Mouse (Mus musculus): Measurements from ENCODE around the gene Gak. TPM values are rescaled to one million over a fixed set of nuclear protein-coding genes. Genes with fewer than 3 reads are reported as not detected.

The Gak gene
- total RNA-seq, 1 experiment = 49.1 TPM

DNA sequence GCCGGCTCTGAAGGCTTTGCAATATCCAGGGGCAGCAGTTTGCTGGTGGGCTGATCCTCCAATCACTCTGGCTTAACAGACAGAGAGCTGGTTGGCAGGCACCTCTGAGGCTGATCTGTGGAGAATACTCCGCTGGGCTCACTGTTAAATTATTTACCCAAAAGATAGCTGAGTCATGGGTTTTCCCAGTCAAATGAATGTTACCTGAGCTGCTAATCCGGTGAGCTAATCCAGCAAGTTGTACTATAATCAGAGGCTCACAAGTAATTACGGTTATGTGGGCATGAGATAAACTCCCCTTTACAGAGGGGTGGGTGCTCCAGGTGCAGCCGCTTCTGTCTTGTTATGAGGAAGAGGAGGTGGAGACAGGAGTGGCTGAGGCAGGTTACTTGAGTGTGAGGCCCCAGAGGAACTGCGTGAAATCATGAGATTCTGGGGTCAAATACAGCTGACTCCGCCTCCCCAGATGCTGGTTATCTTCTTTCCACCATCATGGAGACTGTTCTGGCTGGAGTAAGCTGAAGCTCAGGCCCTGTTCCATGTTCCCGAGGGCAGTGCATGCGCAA is 45.8 kb upstream of the Gak start, which contains the start of gene Slc26a1:
Slc26a1 (minus strand) TSS at position 319 of the 566 bp plus-strand sequence.
- in situ Hi-C loops (cut with MboI; ENCODE audit: low sequenced_read_pairs in 2 of 2, unreplicated experiment in 2 of 2) = no loop called here
- DNase-seq (ENCODE audit: low read depth, low spot score) = no peak

DNA sequence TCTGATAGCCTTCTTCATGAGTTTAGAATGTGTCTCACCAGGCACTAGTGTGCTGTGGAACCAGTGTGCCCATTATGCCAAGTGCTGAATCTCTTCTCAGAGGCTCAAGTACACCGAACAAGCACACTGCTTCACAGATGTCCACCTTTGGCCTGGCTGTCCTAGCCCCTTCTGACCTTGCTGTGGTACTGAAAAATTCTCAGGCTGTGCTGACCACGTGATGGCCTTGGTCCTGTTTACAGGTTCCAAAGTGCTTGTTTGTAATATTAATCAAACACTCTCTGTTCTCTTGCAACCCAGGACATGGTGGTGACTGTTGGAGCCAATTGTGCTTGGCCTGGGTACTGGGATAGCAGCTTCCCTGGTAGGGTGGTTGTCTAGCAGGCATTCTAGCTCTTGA is 45.1 kb upstream of the Gak start:
- peaks cover under 1 to 11% of the 10 kb centered on the region in 2 experiments; a peak in 2 of 4 replicates for H3K4me1 ChIP-seq (ENCODE audit: control insufficient read depth in 2 of 2, insufficient read depth in 2 of 2, low read length in 2 of 2, poor library complexity in 1 of 2)

More for the DNA sequence above, 45.8 kb upstream of the Gak start, which contains the start of gene Slc26a1:
- H3K4me3 ChIP-seq (ENCODE audit: insufficient read depth in 1 of 2, low read depth in 1 of 2, low read length in 2 of 2, poor library complexity in 1 of 2, severe bottlenecking in 1 of 2) = no peak within 1 kb of the TSS
- H3K36me3 ChIP-seq (ENCODE audit: control insufficient read depth, insufficient read depth, low read length, poor library complexity, severe bottlenecking) = no peaks in the 10 kb centered on the region; the same call in 1 of the 2 replicates
- TF ChIP-seq MAFK (IDR thresholded peaks at IDR 0.05; ENCODE audit: insufficient read depth, low read depth, low read length) = no peak
- no peak for TF ChIP-seq ZC3H11A (IDR thresholded peaks at IDR 0.05; ENCODE audit: borderline replicate concordance, low read depth, low read length)
- no peak for TF ChIP-seq ZNF384 (IDR thresholded peaks at IDR 0.05; ENCODE audit: low read depth, low read length)
- TF ChIP-seq CHD2 (IDR thresholded peaks at IDR 0.05; ENCODE audit: low read depth, low read length) = no peak
- no peak for TF ChIP-seq HCFC1 (IDR thresholded peaks at IDR 0.05; ENCODE audit: borderline replicate concordance, insufficient read depth, low read length)
- H3K27ac ChIP-seq (ENCODE audit: insufficient read depth, low read depth, low read length, poor library complexity, severe bottlenecking) = no peak within 1 kb of the TSS
- no peak within 1 kb of the TSS for H3K9ac ChIP-seq (ENCODE audit: insufficient read depth, low read depth, low read length, poor library complexity, severe bottlenecking)
- H3K4me1 ChIP-seq (ENCODE audit: control insufficient read depth in 2 of 2, insufficient read depth in 2 of 2, low read length in 2 of 2, poor library complexity in 1 of 2) = peaks cover 0 to 11% of the 10 kb centered on the region in 2 experiments; a peak in 2 of 4 replicates
- no peaks in the 10 kb centered on the region for H3K9me3 ChIP-seq (ENCODE audit: control insufficient read depth, insufficient read depth, low read depth, low read length)

DNA sequence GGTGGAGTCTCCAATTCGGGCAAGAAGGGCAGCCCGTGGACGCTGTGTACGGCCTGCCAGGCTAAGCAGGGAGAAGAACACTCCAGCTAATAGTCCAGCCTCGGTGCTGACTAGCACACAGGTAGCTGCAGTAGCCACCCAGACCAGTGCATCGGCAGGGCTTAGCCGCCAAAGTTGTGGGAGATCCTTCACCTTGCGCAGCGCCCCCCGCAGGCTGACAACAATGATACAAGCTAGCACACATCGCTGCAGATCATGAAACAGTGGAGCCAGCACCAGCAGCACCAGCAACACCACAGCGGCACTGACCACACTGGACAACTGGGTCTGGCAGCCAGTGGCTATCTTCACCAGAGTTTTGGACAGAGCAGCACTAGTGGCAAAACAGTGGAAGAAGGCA is 42.2 kb upstream of the Gak start:
- no peak for DNase-seq (ENCODE audit: low read depth, low spot score)
- no peak overlapping the region for H3K9ac ChIP-seq (ENCODE audit: insufficient read depth, low read depth, low read length, poor library complexity, severe bottlenecking)
- no peak overlapping the region for H3K4me3 ChIP-seq (ENCODE audit: insufficient read depth in 1 of 2, low read depth in 1 of 2, low read length in 2 of 2, poor library complexity in 1 of 2, severe bottlenecking in 1 of 2)
- in situ Hi-C loops (cut with MboI; ENCODE audit: low sequenced_read_pairs in 2 of 2, unreplicated experiment in 2 of 2) = no loop called here
- H3K36me3 ChIP-seq (ENCODE audit: control insufficient read depth, insufficient read depth, low read length, poor library complexity, severe bottlenecking) = no peaks in the 10 kb centered on the region; the same call in 1 of the 2 replicates
- TF ChIP-seq ZC3H11A (IDR thresholded peaks at IDR 0.05; ENCODE audit: borderline replicate concordance, low read depth, low read length) (no peak), ZNF384 (IDR thresholded peaks at IDR 0.05; ENCODE audit: low read depth, low read length) (no peak), MAFK (IDR thresholded peaks at IDR 0.05; ENCODE audit: insufficient read depth, low read depth, low read length) (no peak), CHD2 (IDR thresholded peaks at IDR 0.05; ENCODE audit: low read depth, low read length) (no peak), HCFC1 (IDR thresholded peaks at IDR 0.05; ENCODE audit: borderline replicate concordance, insufficient read depth, low read length) (no peak)
- H3K9me3 ChIP-seq (ENCODE audit: control insufficient read depth, insufficient read depth, low read depth, low read length) = no peaks in the 10 kb centered on the region
- peaks cover 2 to 7% of the 10 kb centered on the region in 2 experiments; a peak in 1 of 4 replicates for H3K4me1 ChIP-seq (ENCODE audit: control insufficient read depth in 2 of 2, insufficient read depth in 2 of 2, low read length in 2 of 2, poor library complexity in 1 of 2)
- no peak overlapping the region for H3K27ac ChIP-seq (ENCODE audit: insufficient read depth, low read depth, low read length, poor library complexity, severe bottlenecking)

More for the DNA sequence above, 45.1 kb upstream of the Gak start:
- in situ Hi-C loops (cut with MboI; ENCODE audit: low sequenced_read_pairs in 2 of 2, unreplicated experiment in 2 of 2) = no loop called here
- no peak overlapping the region for H3K4me3 ChIP-seq (ENCODE audit: insufficient read depth in 1 of 2, low read depth in 1 of 2, low read length in 2 of 2, poor library complexity in 1 of 2, severe bottlenecking in 1 of 2)
- H3K27ac ChIP-seq (ENCODE audit: insufficient read depth, low read depth, low read length, poor library complexity, severe bottlenecking) = no peak overlapping the region
- DNase-seq (ENCODE audit: low read depth, low spot score) = no peak
- no peak overlapping the region for H3K9ac ChIP-seq (ENCODE audit: insufficient read depth, low read depth, low read length, poor library complexity, severe bottlenecking)
- no peak for TF ChIP-seq ZNF384 (IDR thresholded peaks at IDR 0.05; ENCODE audit: low read depth, low read length)
- no peak for TF ChIP-seq HCFC1 (IDR thresholded peaks at IDR 0.05; ENCODE audit: borderline replicate concordance, insufficient read depth, low read length)
- no peak for TF ChIP-seq ZC3H11A (IDR thresholded peaks at IDR 0.05; ENCODE audit: borderline replicate concordance, low read depth, low read length)
- no peak for TF ChIP-seq MAFK (IDR thresholded peaks at IDR 0.05; ENCODE audit: insufficient read depth, low read depth, low read length)
- no peak for TF ChIP-seq CHD2 (IDR thresholded peaks at IDR 0.05; ENCODE audit: low read depth, low read length)
- H3K36me3 ChIP-seq (ENCODE audit: control insufficient read depth, insufficient read depth, low read length, poor library complexity, severe bottlenecking) = no peaks in the 10 kb centered on the region; the same call in 1 of the 2 replicates
- no peaks in the 10 kb centered on the region for H3K9me3 ChIP-seq (ENCODE audit: control insufficient read depth, insufficient read depth, low read depth, low read length)

DNA sequence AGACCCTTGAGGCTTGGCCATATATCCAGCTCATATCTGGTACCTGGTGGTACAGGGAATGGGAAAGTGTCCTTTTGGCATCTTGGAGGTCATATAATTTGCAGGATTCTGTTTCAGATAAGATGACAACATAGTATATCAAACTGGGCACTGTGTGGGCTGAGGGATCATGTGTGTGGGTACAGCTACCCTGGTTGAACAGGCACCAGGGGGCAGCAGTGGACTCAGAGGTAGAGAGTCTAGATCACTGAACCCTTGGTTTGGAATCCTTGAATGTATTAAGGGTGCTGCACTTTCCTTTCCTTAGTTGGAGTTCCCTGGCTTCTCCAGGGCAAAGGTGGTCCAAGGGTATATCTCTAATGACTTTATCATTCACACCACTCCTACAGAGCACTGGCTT is 41.2 kb upstream of the Gak start:
- Histone ChIP-seq H3K27ac (ENCODE audit: insufficient read depth, low read depth, low read length, poor library complexity, severe bottlenecking) (no peak overlapping the region), H3K9ac (ENCODE audit: insufficient read depth, low read depth, low read length, poor library complexity, severe bottlenecking) (no peak overlapping the region), H3K9me3 (ENCODE audit: control insufficient read depth, insufficient read depth, low read depth, low read length) (no peaks in the 10 kb centered on the region), H3K4me1 (ENCODE audit: control insufficient read depth in 2 of 2, insufficient read depth in 2 of 2, low read length in 2 of 2, poor library complexity in 1 of 2) (peaks cover 2 to 3% of the 10 kb centered on the region in 2 experiments; a peak in 1 of 4 replicates), H3K36me3 (ENCODE audit: control insufficient read depth, insufficient read depth, low read length, poor library complexity, severe bottlenecking) (no peaks in the 10 kb centered on the region; the same call in 1 of the 2 replicates), H3K4me3 (ENCODE audit: insufficient read depth in 1 of 2, low read depth in 1 of 2, low read length in 2 of 2, poor library complexity in 1 of 2, severe bottlenecking in 1 of 2) (no peak overlapping the region)
- in situ Hi-C loops (cut with MboI; ENCODE audit: low sequenced_read_pairs in 2 of 2, unreplicated experiment in 2 of 2) = no loop called here
- TF ChIP-seq ZC3H11A (IDR thresholded peaks at IDR 0.05; ENCODE audit: borderline replicate concordance, low read depth, low read length) (no peak), CHD2 (IDR thresholded peaks at IDR 0.05; ENCODE audit: low read depth, low read length) (no peak), ZNF384 (IDR thresholded peaks at IDR 0.05; ENCODE audit: low read depth, low read length) (no peak)
- DNase-seq (ENCODE audit: low read depth, low spot score) = no peak

All from ES-E14 (cell line).